Mouse (Mus musculus): ENCODE results near the gene Ambra1. TPM values are rescaled to one million over a fixed set of nuclear protein-coding genes. Genes with fewer than 3 reads are reported as not detected.
A peak's percentile ranks its signal among the peaks of the same experiment; 100 is the strongest.

Ambra1 gene
- polyA plus RNA-seq, 1 experiment from 2014 or later, result 23.6 TPM

- Histone ChIP-seq H3K27ac (ENCODE audit: low read depth, low read length) (no peak overlapping the region), H3K27me3 (ENCODE audit: control insufficient read depth, insufficient read depth, low read length) (no peaks in the 10 kb centered on the region), H3K4me3 (ENCODE audit: low read depth, low read length) (no peak overlapping the region), H3K9ac (replicated peaks; ENCODE audit: low read depth, low read length) (no peak overlapping the region), H3K36me3 (ENCODE audit: control insufficient read depth, insufficient read depth, low read length) (no peaks in the 10 kb centered on the region), H3K4me2 (ENCODE audit: low read depth, low read length) (no peak overlapping the region), H3K9me3 (ENCODE audit: control insufficient read depth, low read length) (no peaks in the 10 kb centered on the region), H3K4me1 (ENCODE audit: control insufficient read depth, insufficient read depth, low read length) (no peaks in the 10 kb centered on the region)
- WGBS, result 96% methylated on average over 8 of the region's 8 CpGs
- no peak for ATAC-seq (ENCODE audit: low read depth)
Measured at GRCm38 (mm10) chr2:91900431-91900830, 170.5 kb downstream of the Ambra1 start.

GRCm38 (mm10) chr2:91902336-91902735 is 172.4 kb downstream of the Ambra1 start:
- no peak for ATAC-seq (ENCODE audit: low read depth)
- no peaks in the 10 kb centered on the region for H3K4me1 ChIP-seq (ENCODE audit: control insufficient read depth, insufficient read depth, low read length)
- H3K4me2 ChIP-seq (ENCODE audit: low read depth, low read length), result no peak overlapping the region
- H3K36me3 ChIP-seq (ENCODE audit: control insufficient read depth, insufficient read depth, low read length), result no peaks in the 10 kb centered on the region
- no peak overlapping the region for H3K9ac ChIP-seq (replicated peaks; ENCODE audit: low read depth, low read length)
- no peaks in the 10 kb centered on the region for H3K9me3 ChIP-seq (ENCODE audit: control insufficient read depth, low read length)
- H3K27me3 ChIP-seq (ENCODE audit: control insufficient read depth, insufficient read depth, low read length), result no peaks in the 10 kb centered on the region
- H3K4me3 ChIP-seq (ENCODE audit: low read depth, low read length), result no peak overlapping the region
- WGBS, result 48% methylated on average over 5 of the region's 5 CpGs
- no peak overlapping the region for H3K27ac ChIP-seq (ENCODE audit: low read depth, low read length)

- no peak for ATAC-seq (ENCODE audit: low read depth)
- Histone ChIP-seq H3K9ac (replicated peaks; ENCODE audit: low read depth, low read length) (no peak overlapping the region), H3K27me3 (ENCODE audit: control insufficient read depth, insufficient read depth, low read length) (no peaks in the 10 kb centered on the region), H3K4me1 (ENCODE audit: control insufficient read depth, insufficient read depth, low read length) (no peaks in the 10 kb centered on the region), H3K36me3 (ENCODE audit: control insufficient read depth, insufficient read depth, low read length) (no peaks in the 10 kb centered on the region), H3K27ac (ENCODE audit: low read depth, low read length) (no peak overlapping the region), H3K4me3 (ENCODE audit: low read depth, low read length) (no peak overlapping the region), H3K9me3 (ENCODE audit: control insufficient read depth, low read length) (no peaks in the 10 kb centered on the region), H3K4me2 (ENCODE audit: low read depth, low read length) (no peak overlapping the region)
- WGBS, result 90% methylated on average over 3 of the region's 3 CpGs
Measured at GRCm38 (mm10) chr2:91903171-91903925, 173.4 kb downstream of the Ambra1 start.

GRCm38 (mm10) chr2:91904618-91905307 is 174.8 kb downstream of the Ambra1 start:
- ATAC-seq (ENCODE audit: low read depth), result peak; percentile 69; the same call in 1 of the 2 replicates
- Histone ChIP-seq H3K4me3 (ENCODE audit: low read depth, low read length) (no peak overlapping the region), H3K9ac (replicated peaks; ENCODE audit: low read depth, low read length) (no peak overlapping the region), H3K27me3 (ENCODE audit: control insufficient read depth, insufficient read depth, low read length) (no peaks in the 10 kb centered on the region), H3K4me1 (ENCODE audit: control insufficient read depth, insufficient read depth, low read length) (no peaks in the 10 kb centered on the region), H3K36me3 (ENCODE audit: control insufficient read depth, insufficient read depth, low read length) (no peaks in the 10 kb centered on the region), H3K27ac (ENCODE audit: low read depth, low read length) (peak overlapping the region; percentile 45), H3K9me3 (ENCODE audit: control insufficient read depth, low read length) (no peaks in the 10 kb centered on the region), H3K4me2 (ENCODE audit: low read depth, low read length) (no peak overlapping the region)
- 31% methylated on average over 5 of the region's 5 CpGs for WGBS

GRCm38 (mm10) chr2:91906141-91906540 is 176.2 kb downstream of the Ambra1 start:
- no peaks in the 10 kb centered on the region for H3K27me3 ChIP-seq (ENCODE audit: control insufficient read depth, insufficient read depth, low read length)
- H3K9ac ChIP-seq (replicated peaks; ENCODE audit: low read depth, low read length), result no peak overlapping the region
- WGBS, result 89% methylated on average over 2 of the region's 2 CpGs
- H3K36me3 ChIP-seq (ENCODE audit: control insufficient read depth, insufficient read depth, low read length), result peaks cover 8% of the 10 kb centered on the region; the same call in 1 of the 2 replicates
- H3K4me3 ChIP-seq (ENCODE audit: low read depth, low read length), result no peak overlapping the region
- no peak overlapping the region for H3K27ac ChIP-seq (ENCODE audit: low read depth, low read length)
- ATAC-seq (ENCODE audit: low read depth), result no peak
- H3K9me3 ChIP-seq (ENCODE audit: control insufficient read depth, low read length), result no peaks in the 10 kb centered on the region
- H3K4me2 ChIP-seq (ENCODE audit: low read depth, low read length), result no peak overlapping the region
- H3K4me1 ChIP-seq (ENCODE audit: control insufficient read depth, insufficient read depth, low read length), result no peaks in the 10 kb centered on the region

GRCm38 (mm10) chr2:91912616-91913015 is 182.7 kb downstream of the Ambra1 start:
- H3K4me1 ChIP-seq (ENCODE audit: control insufficient read depth, insufficient read depth, low read length), result no peaks in the 10 kb centered on the region
- no peak overlapping the region for H3K4me3 ChIP-seq (ENCODE audit: low read depth, low read length)
- no peaks in the 10 kb centered on the region for H3K9me3 ChIP-seq (ENCODE audit: control insufficient read depth, low read length)
- no peaks in the 10 kb centered on the region for H3K27me3 ChIP-seq (ENCODE audit: control insufficient read depth, insufficient read depth, low read length)
- H3K36me3 ChIP-seq (ENCODE audit: control insufficient read depth, insufficient read depth, low read length), result peaks cover 48% of the 10 kb centered on the region
- 94% methylated on average over 3 of the region's 3 CpGs for WGBS
- no peak overlapping the region for H3K4me2 ChIP-seq (ENCODE audit: low read depth, low read length)
- H3K27ac ChIP-seq (ENCODE audit: low read depth, low read length), result no peak overlapping the region
- no peak for ATAC-seq (ENCODE audit: low read depth)
- no peak overlapping the region for H3K9ac ChIP-seq (replicated peaks; ENCODE audit: low read depth, low read length)

GRCm38 (mm10) chr2:91913328-91914110 is 183.6 kb downstream of the Ambra1 start:
- no peak overlapping the region for H3K4me2 ChIP-seq (ENCODE audit: low read depth, low read length)
- no peak overlapping the region for H3K27ac ChIP-seq (ENCODE audit: low read depth, low read length)
- no peak for ATAC-seq (ENCODE audit: low read depth)
- WGBS, result 92% methylated on average over 7 of the region's 7 CpGs
- no peak overlapping the region for H3K9ac ChIP-seq (replicated peaks; ENCODE audit: low read depth, low read length)
- peaks cover 53% of the 10 kb centered on the region for H3K36me3 ChIP-seq (ENCODE audit: control insufficient read depth, insufficient read depth, low read length)
- no peaks in the 10 kb centered on the region for H3K4me1 ChIP-seq (ENCODE audit: control insufficient read depth, insufficient read depth, low read length)
- no peaks in the 10 kb centered on the region for H3K9me3 ChIP-seq (ENCODE audit: control insufficient read depth, low read length)
- H3K4me3 ChIP-seq (ENCODE audit: low read depth, low read length), result no peak overlapping the region
- H3K27me3 ChIP-seq (ENCODE audit: control insufficient read depth, insufficient read depth, low read length), result no peaks in the 10 kb centered on the region

GRCm38 (mm10) chr2:91916346-91916977 is 186.5 kb downstream of the Ambra1 start:
- H3K4me3 ChIP-seq (ENCODE audit: low read depth, low read length), result no peak overlapping the region

More at GRCm38 (mm10) chr2:91916346-91916977, 186.5 kb downstream of the Ambra1 start:
- Histone ChIP-seq H3K27me3 (ENCODE audit: control insufficient read depth, insufficient read depth, low read length) (0 out of 2 replicates have a peak, but pooled peaks cover 4% of the 10 kb centered on the region), H3K4me1 (ENCODE audit: control insufficient read depth, insufficient read depth, low read length) (peaks cover 3% of the 10 kb centered on the region; the same call in 1 of the 2 replicates), H3K36me3 (ENCODE audit: control insufficient read depth, insufficient read depth, low read length) (peaks cover 42% of the 10 kb centered on the region), H3K4me2 (ENCODE audit: low read depth, low read length) (no peak overlapping the region), H3K9ac (replicated peaks; ENCODE audit: low read depth, low read length) (no peak overlapping the region), H3K27ac (ENCODE audit: low read depth, low read length) (no peak overlapping the region), H3K9me3 (ENCODE audit: control insufficient read depth, low read length) (no peaks in the 10 kb centered on the region)
- ATAC-seq (ENCODE audit: low read depth), result no peak
- 95% methylated on average over 7 of the region's 7 CpGs for WGBS

Data from neural tube, embryonic 14.5 days (tissue).